Mouse (Mus musculus) heart, adult 2 months (tissue): ENCODE results near the gene Socs7.

ENCODE experiments used
- CTCF ChIP-seq: fragments of 200-600 bp; IDR thresholded peaks from 2 replicates; pipeline ENCODE4 v1.8.1; 2022; ENCODE audit warnings: antibody characterized with exemption, mild to moderate bottlenecking, moderate library complexity
- EP300 ChIP-seq: fragments of 200-500 bp; IDR thresholded peaks from 2 replicates; pipeline ENCODE4 v1.6.1; 2011; ENCODE audit warnings: low read depth, low read length, control low read depth; ENCODE audit not compliant: insufficient read depth
- POLR2A ChIP-seq: fragments of 200-500 bp; IDR thresholded peaks from 2 replicates; pipeline ENCODE4 v1.6.1; 2011; ENCODE audit warnings: mild to moderate bottlenecking, low read depth, low read length, control low read depth; ENCODE audit not compliant: insufficient read depth

DNA sequence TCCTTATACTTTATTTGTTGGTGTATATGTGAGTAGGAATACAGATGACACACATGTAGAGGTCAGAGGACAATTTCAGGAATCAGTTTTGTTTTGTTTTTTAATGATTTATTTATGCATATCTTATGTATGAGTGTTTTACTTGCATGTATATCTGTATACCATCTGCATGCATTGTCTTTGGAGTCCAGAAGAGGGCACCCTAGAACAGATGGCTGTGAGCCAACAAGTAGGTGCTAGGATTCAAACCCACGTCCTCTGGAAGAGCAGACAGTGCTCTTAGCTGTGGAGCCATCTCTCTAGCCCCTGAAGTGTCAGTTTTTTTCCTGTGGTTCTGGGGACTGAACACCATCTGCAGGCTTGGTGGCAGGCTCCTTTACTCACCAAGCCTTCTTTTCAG, 37.1 kb upstream of the Socs7 start:
- TF ChIP-seq EP300 (no peak), CTCF (peak; percentile 58), POLR2A (no peak)
